Mouse (Mus musculus) embryonic facial prominence, embryonic 10.5 days (tissue): Measurements from ENCODE around the gene Trim31. TPM values are rescaled to one million over a fixed set of nuclear protein-coding genes. Genes with fewer than 3 reads are reported as not detected.

Source experiments
- DNase-seq: peaks from one replicate; pipeline ENCODE4 v3.0.0-alpha.2; 2017; ENCODE audit warnings: low spot score
- H3K27ac ChIP-seq: fragments of 300-500 bp; sonication (generic); replicated peaks from 2 replicates; pipeline ENCODE4 v1.5.1; 2016; ENCODE audit warnings: mild to moderate bottlenecking
- H3K27me3 ChIP-seq: fragments of 300-500 bp; sonication (generic); replicated peaks from 2 replicates; pipeline ENCODE4 v1.6.1; 2016; ENCODE audit warnings: low read depth, mild to moderate bottlenecking; ENCODE audit not compliant: poor library complexity, severe bottlenecking
- H3K36me3 ChIP-seq: fragments of 300-500 bp; sonication (generic); replicated peaks from 2 replicates; pipeline ENCODE4 v1.6.1; 2016; ENCODE audit warnings: mild to moderate bottlenecking, moderate library complexity
- H3K4me1 ChIP-seq: fragments of 300-500 bp; sonication (generic); 2 replicates; pipeline ENCODE4 v1.6.1; 2016
- H3K4me3 ChIP-seq: fragments of 300-500 bp; sonication (generic); 2 replicates; pipeline ENCODE4 v1.5.1; 2016; ENCODE audit warnings: mild to moderate bottlenecking, moderate library complexity
- H3K9me3 ChIP-seq: fragments of 300-500 bp; sonication (generic); 2 replicates; pipeline ENCODE4 v1.6.1; 2016; ENCODE audit warnings: mild to moderate bottlenecking
- WGBS: fragments of 180-500 bp; shearing (Covaris S2); methylation state at CpG from one replicate; pipeline ENCODE4 v1.1.7; 2016; 5-methylcytosine and 5-hydroxymethylcytosine counted together
- polyA plus RNA-seq: library from polyadenylated mRNA; unstranded; fragments of >200 nt; fragmentation: Nextera tagmentation; extraction: Ambion mirVana; gene quantifications from 2 replicates; pipeline ENCODE4 v1.2.1, GENCODE M21; 2016

The Trim31 gene
- polyA plus RNA-seq, 1 experiment from 2014 or later, result not detected

GRCm38 (mm10) chr17:36952631-36953030 is 54.7 kb downstream of the Trim31 start:
- Histone ChIP-seq H3K27ac (no peak overlapping the region), H3K36me3 (peaks cover 51% of the 10 kb centered on the region)
- no peak for DNase-seq

DNA sequence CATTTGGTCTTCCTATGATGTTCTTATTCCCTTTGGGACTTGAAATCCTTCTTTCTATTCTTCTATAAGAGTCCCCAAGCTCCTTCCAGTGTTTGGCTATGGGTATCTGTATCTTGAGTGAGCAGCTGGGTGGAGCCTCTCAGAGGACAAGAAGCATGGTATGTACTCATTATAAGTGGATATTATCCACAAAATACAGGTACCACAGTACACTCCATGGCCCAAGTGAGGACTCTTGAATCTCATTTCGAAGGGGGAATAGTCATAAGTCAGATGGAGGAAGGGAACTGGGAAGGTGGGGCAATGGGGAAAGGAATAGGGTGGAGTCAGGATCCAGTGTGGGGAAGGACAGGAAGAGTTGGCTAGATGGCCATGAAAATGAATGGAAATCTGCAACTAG is 55.1 kb downstream of the Trim31 start:
- Histone ChIP-seq H3K36me3 (peaks cover 51% of the 10 kb centered on the region), H3K4me3 (no peak overlapping the region), H3K9me3 (no peaks in the 10 kb centered on the region), H3K27me3 (peaks cover 13% of the 10 kb centered on the region), H3K27ac (no peak overlapping the region), H3K4me1 (peaks cover 17% of the 10 kb centered on the region)
- no peak for DNase-seq
- 70% methylated on average over 1 of the region's 1 CpGs for WGBS

More at GRCm38 (mm10) chr17:36952631-36953030, 54.7 kb downstream of the Trim31 start:
- H3K4me1 ChIP-seq, result peaks cover 17% of the 10 kb centered on the region
- WGBS, result 81% methylated on average over 2 of the region's 2 CpGs
- no peaks in the 10 kb centered on the region for H3K9me3 ChIP-seq
- no peak overlapping the region for H3K4me3 ChIP-seq
- H3K27me3 ChIP-seq, result peaks cover 18% of the 10 kb centered on the region

GRCm38 (mm10) chr17:36957999-36958743 is 60.3 kb downstream of the Trim31 start, which contains the start of the genes Znrd1 and Znrd1as:
TSS of gene Znrd1 (minus strand) at chr17:36958559.
TSS of gene Znrd1as (plus strand) at chr17:36958592.
- peak within 1 kb of the TSS; percentile 90 for H3K27ac ChIP-seq

GRCm38 (mm10) chr17:36958884-36959283 is 61.0 kb downstream of the Trim31 start:
- WGBS, result 12% methylated on average over 12 of the region's 12 CpGs
- H3K4me3 ChIP-seq, result peak overlapping the region; percentile 76
- H3K27me3 ChIP-seq, result no peaks in the 10 kb centered on the region
- DNase-seq, result no peak
- peaks cover 16% of the 10 kb centered on the region for H3K4me1 ChIP-seq
- H3K9me3 ChIP-seq, result no peaks in the 10 kb centered on the region
- peak overlapping the region; percentile 90 for H3K27ac ChIP-seq
- peaks cover 28% of the 10 kb centered on the region for H3K36me3 ChIP-seq

More at GRCm38 (mm10) chr17:36957999-36958743, 60.3 kb downstream of the Trim31 start, which contains the start of the genes Znrd1 and Znrd1as:
- DNase-seq, result peak; percentile 96
- Histone ChIP-seq H3K4me1 (peaks cover 16% of the 10 kb centered on the region), H3K9me3 (no peaks in the 10 kb centered on the region), H3K4me3 (peak within 1 kb of the TSS; percentile 76), H3K27me3 (no peaks in the 10 kb centered on the region), H3K36me3 (peaks cover 35% of the 10 kb centered on the region)
- under 1% methylated on average over 46 of the region's 46 CpGs for WGBS

Other genes with a start within 250 kb of the Trim31 start
- gene H2-M1, start 225.9 kb upstream of the Trim31 start, polyA plus RNA-seq, result not detected in 2 replicates
- gene H2-M10.5, start 125.2 kb upstream of the Trim31 start, polyA plus RNA-seq, result not detected in 2 replicates
- gene H2-M10.6, start 85.9 kb upstream of the Trim31 start, polyA plus RNA-seq, result not detected in 2 replicates
- 42.1 and 45.6 TPM in 2 replicates for gene Trim26, start 61.0 kb upstream of the Trim31 start, polyA plus RNA-seq
- gene Trim15, start 30.9 kb upstream of the Trim31 start, polyA plus RNA-seq, result 0.21 and 0.36 TPM in 2 replicates
- gene Trim10, start 28.5 kb upstream of the Trim31 start, polyA plus RNA-seq, result 5.8 and 6.0 TPM in 2 replicates
- not detected in 2 replicates for gene Trim40, start 8.0 kb upstream of the Trim31 start, polyA plus RNA-seq
- not detected in 2 replicates for gene Rnf39, start 44.8 kb downstream of the Trim31 start, polyA plus RNA-seq
- 151 and 153 TPM in 2 replicates for gene Ppp1r11, start 53.6 kb downstream of the Trim31 start, polyA plus RNA-seq
- gene Znrd1, start 60.4 kb downstream of the Trim31 start, polyA plus RNA-seq, result 95.1 and 100 TPM in 2 replicates
- 7.2 and 9.7 TPM in 2 replicates for gene Znrd1as, start 60.5 kb downstream of the Trim31 start, polyA plus RNA-seq
- gene 2410137M14Rik, start 83.1 kb downstream of the Trim31 start, polyA plus RNA-seq, result not detected in 2 replicates
- 0.52 and 0.87 TPM in 2 replicates for gene H2-M5, start 91.4 kb downstream of the Trim31 start, polyA plus RNA-seq
- 97.0 and 106 TPM in 2 replicates for gene Zfp57, start 103.0 kb downstream of the Trim31 start, polyA plus RNA-seq
- gene Mog, start 125.3 kb downstream of the Trim31 start, polyA plus RNA-seq, result 0.18 and 0.31 TPM in 2 replicates
- gene Gabbr1, start 147.8 kb downstream of the Trim31 start, polyA plus RNA-seq, result 7.0 and 9.4 TPM in 2 replicates
- 0.19 TPM in 1 of 2 replicates, not detected in the other for gene Olfr90, start 190.4 kb downstream of the Trim31 start, polyA plus RNA-seq
- not detected in 2 replicates for gene Olfr91, start 200.2 kb downstream of the Trim31 start, polyA plus RNA-seq
- not detected in 2 replicates for gene Olfr92, start 222.0 kb downstream of the Trim31 start, polyA plus RNA-seq